Mouse (Mus musculus) cerebellum, adult 2 months (tissue): ENCODE measurements around the gene Xylt2.

ENCODE experiments used
- CTCF ChIP-seq: fragments of 200-500 bp; IDR thresholded peaks from 2 replicates; pipeline ENCODE4 v1.5.1; 2011; ENCODE audit warnings: low read depth, mild to moderate bottlenecking, control low read depth, low read length, moderate library complexity, borderline replicate concordance; ENCODE audit not compliant: insufficient read depth
- POLR2A ChIP-seq: fragments of 200-500 bp; IDR thresholded peaks from 2 replicates; pipeline ENCODE4 v1.6.1; 2011; ENCODE audit warnings: low read length, control low read depth, borderline replicate concordance; ENCODE audit not compliant: insufficient read depth

GRCm38 (mm10) chr11:94646457-94646856, 30.9 kb downstream of the Xylt2 start:
- TF ChIP-seq POLR2A (no peak), CTCF (no peak)
